Mouse (Mus musculus) hindbrain, embryonic 12.5 days (tissue): ENCODE results near the gene Zswim5. TPM values are rescaled to one million over a fixed set of nuclear protein-coding genes. Genes with fewer than 3 reads are reported as not detected.

Experiments
- ATAC-seq: fragments of 200-750 bp; cut with Nextera tagmentation; 2 replicates; pipeline ENCODE4 v1.8.0; 2017; ENCODE audit warnings: moderate TSS enrichment; ENCODE audit not compliant: low FRiP score
- H3K27ac ChIP-seq: fragments of 300-500 bp; sonication (generic); 2 replicates; pipeline ENCODE4 v1.5.1; 2016; ENCODE audit warnings: mild to moderate bottlenecking
- H3K27me3 ChIP-seq: fragments of 300-500 bp; sonication (generic); 2 replicates; pipeline ENCODE4 v1.6.1; 2016; ENCODE audit warnings: mild to moderate bottlenecking
- H3K36me3 ChIP-seq: fragments of 300-500 bp; sonication (generic); 2 replicates; pipeline ENCODE4 v1.6.1; 2016; ENCODE audit warnings: mild to moderate bottlenecking
- H3K4me1 ChIP-seq: fragments of 300-500 bp; sonication (generic); 2 replicates; pipeline ENCODE4 v1.6.1; 2016
- H3K4me2 ChIP-seq: fragments of 300-500 bp; sonication (generic); replicated peaks from 2 replicates; pipeline ENCODE4 v1.6.1; 2016; ENCODE audit warnings: mild to moderate bottlenecking
- H3K4me3 ChIP-seq: fragments of 300-500 bp; sonication (generic); 2 replicates; pipeline ENCODE4 v1.5.1; 2016; ENCODE audit warnings: mild to moderate bottlenecking
- H3K9ac ChIP-seq: fragments of 300-500 bp; sonication (generic); 2 replicates; pipeline ENCODE4 v1.6.1; 2016; ENCODE audit warnings: mild to moderate bottlenecking, moderate library complexity
- H3K9me3 ChIP-seq: fragments of 300-500 bp; sonication (generic); replicated peaks from 2 replicates; pipeline ENCODE4 v1.6.1; 2016; ENCODE audit warnings: mild to moderate bottlenecking
- WGBS: fragments of 180-500 bp; shearing (Covaris S2); methylation state at CpG from one replicate; pipeline ENCODE4 v1.1.7; 2016; 5-methylcytosine and 5-hydroxymethylcytosine counted together
- polyA plus RNA-seq: library from polyadenylated mRNA; unstranded; fragments of >200 nt; fragmentation: Nextera tagmentation; extraction: Ambion mirVana; gene quantifications from 2 replicates; pipeline ENCODE4 v1.2.1, GENCODE M21; 2016

Gene Zswim5
- polyA plus RNA-seq, 1 experiment from 2014 or later: 8.5 TPM

DNA sequence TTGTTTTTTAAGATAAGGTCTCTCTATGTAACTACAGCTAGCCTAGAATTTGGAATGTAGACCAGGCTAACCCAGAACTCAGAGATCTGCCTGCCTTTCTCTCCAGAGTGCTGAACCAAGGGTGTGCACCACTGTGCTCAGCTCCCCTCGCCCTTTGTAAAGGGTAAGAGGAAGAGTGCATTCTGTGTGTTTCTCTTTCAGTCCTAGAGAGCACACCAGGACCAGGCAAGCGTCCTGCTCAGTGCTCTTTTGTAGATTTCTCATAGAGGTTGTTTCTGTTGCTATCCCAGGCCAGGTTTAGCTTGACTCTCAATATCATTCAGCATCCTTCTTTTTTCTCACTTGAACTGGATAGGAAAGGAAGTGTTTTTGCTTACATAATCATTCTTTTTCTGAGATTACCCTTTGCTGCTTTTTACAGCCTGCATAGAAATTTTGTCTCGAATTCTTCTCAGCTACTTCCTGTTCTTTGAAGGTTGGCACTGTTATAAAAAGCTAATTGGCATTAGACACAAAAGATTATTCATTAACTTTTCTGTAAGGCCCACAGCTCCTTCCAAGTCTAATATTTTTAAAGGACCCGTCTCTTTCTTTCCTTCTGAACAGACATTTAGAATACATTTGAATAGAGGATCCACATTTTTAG is 51.0 kb downstream of the Zswim5 start:
- no peak for ATAC-seq
- Histone ChIP-seq H3K36me3 (no peaks in the 10 kb centered on the region), H3K27me3 (no peaks in the 10 kb centered on the region), H3K9ac (no peak overlapping the region), H3K4me1 (no peaks in the 10 kb centered on the region), H3K9me3 (no peaks in the 10 kb centered on the region), H3K4me2 (no peak overlapping the region), H3K4me3 (no peak overlapping the region), H3K27ac (no peak overlapping the region)
- 75% methylated on average over 4 of the region's 4 CpGs for WGBS

DNA sequence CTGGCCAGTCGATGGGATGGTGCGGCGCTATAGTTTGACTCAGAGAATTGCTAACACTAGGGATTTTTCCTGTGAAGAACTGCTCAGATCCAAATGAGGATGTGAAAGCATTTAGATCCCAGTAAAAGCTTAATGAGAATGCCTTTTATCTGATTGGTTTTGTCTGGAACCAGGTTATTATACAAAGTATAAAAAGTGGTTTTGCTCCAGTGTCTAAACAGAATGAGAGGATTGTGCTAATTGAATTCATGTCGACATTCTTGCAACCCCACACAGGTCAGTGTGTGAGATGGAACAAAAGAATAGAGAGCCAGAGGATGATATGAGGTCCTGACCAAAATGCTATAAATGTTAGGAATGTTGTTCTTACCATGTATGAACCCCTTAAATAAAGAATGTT is 62.4 kb downstream of the Zswim5 start:
- WGBS: 53% methylated on average over 4 of the region's 4 CpGs
- no peaks in the 10 kb centered on the region for H3K9me3 ChIP-seq
- H3K4me2 ChIP-seq: no peak overlapping the region
- no peak overlapping the region for H3K4me3 ChIP-seq
- no peaks in the 10 kb centered on the region for H3K27me3 ChIP-seq
- H3K4me1 ChIP-seq: peaks cover 24% of the 10 kb centered on the region
- no peak for ATAC-seq
- no peaks in the 10 kb centered on the region for H3K36me3 ChIP-seq
- H3K27ac ChIP-seq: no peak overlapping the region
- no peak overlapping the region for H3K9ac ChIP-seq

DNA sequence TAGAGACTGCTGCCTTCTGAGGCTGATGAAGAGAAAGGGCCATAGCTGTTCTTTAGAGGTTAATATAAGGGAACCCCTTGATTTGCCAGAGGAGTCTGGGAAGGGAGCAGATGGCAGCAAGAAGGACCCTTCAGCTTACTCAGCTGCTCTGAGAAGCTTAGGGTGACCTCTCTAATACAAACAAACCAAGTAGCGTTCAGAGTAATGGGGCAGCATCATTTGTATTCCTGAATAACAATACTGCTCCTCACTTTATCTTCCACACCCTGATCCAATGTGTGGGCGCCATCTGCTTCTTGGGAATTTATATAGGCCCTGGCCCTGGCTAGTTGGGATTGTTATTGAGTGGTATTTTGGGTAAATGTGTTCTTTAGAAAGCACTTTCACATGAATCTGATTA is 65.5 kb downstream of the Zswim5 start:
- no peak for ATAC-seq
- WGBS: 42% methylated on average over 2 of the region's 2 CpGs

DNA sequence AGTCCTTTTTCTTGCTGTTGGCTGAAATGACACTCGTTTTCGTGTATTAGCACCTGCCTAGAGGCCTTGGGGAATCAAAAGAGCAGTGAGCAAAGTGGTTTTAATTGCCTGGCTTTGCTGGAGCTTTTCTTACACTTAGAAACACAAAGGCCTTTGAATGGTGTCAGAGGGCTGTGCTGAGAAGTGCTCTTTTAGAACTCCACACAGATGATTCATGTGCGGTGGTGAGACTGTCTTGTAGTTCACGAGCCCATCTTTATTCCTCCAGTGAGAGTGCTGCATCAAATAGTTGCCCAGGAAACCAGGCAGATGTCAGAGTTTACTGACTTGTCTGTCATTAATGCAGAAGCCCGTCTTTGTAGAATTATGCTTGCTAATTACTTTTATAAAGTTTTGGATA is 66.9 kb downstream of the Zswim5 start:
- Histone ChIP-seq H3K27ac (peak overlapping the region; percentile 35; the same call in 1 of the 2 replicates), H3K27me3 (no peaks in the 10 kb centered on the region), H3K4me3 (no peak overlapping the region), H3K36me3 (no peaks in the 10 kb centered on the region), H3K9ac (no peak overlapping the region), H3K9me3 (no peaks in the 10 kb centered on the region), H3K4me2 (no peak overlapping the region), H3K4me1 (peaks cover 20% of the 10 kb centered on the region)
- 24% methylated on average over 5 of the region's 5 CpGs for WGBS
- ATAC-seq: no peak

More for the DNA sequence above, 65.5 kb downstream of the Zswim5 start:
- Histone ChIP-seq H3K36me3 (no peaks in the 10 kb centered on the region), H3K4me1 (peaks cover 24% of the 10 kb centered on the region), H3K4me2 (no peak overlapping the region), H3K9ac (no peak overlapping the region), H3K27ac (0 out of 2 replicates have a peak overlapping the region, but pooled peaks have one; percentile 23), H3K9me3 (no peaks in the 10 kb centered on the region), H3K4me3 (no peak overlapping the region), H3K27me3 (no peaks in the 10 kb centered on the region)

DNA sequence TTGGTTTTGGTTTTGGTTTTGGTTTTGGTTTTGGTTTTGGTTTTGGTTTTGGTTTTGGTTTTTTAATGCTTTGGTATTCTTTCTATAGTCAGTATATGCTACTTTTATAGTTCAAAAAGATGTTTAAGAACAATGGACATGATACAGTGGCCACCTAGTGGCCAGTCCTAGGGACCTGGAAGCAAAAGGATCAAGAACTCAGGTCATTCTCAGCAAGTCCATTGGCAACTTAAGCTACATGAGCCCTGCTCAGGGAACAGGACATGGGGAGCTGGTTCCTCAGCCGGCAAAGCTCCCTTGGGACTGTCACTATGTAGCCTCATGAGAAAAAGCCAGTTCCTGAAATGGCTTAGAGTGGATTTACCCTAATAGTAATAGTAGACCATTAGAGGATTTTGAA is 74.5 kb downstream of the Zswim5 start:
- no peak overlapping the region for H3K27ac ChIP-seq
- no peaks in the 10 kb centered on the region for H3K9me3 ChIP-seq
- no peaks in the 10 kb centered on the region for H3K4me1 ChIP-seq
- H3K4me2 ChIP-seq: no peak overlapping the region
- ATAC-seq: no peak
- H3K36me3 ChIP-seq: 0 out of 2 replicates have a peak, but pooled peaks cover 2% of the 10 kb centered on the region
- no peak overlapping the region for H3K4me3 ChIP-seq
- no peaks in the 10 kb centered on the region for H3K27me3 ChIP-seq
- no peak overlapping the region for H3K9ac ChIP-seq
- WGBS: 56% methylated on average over 1 of the region's 1 CpGs

DNA sequence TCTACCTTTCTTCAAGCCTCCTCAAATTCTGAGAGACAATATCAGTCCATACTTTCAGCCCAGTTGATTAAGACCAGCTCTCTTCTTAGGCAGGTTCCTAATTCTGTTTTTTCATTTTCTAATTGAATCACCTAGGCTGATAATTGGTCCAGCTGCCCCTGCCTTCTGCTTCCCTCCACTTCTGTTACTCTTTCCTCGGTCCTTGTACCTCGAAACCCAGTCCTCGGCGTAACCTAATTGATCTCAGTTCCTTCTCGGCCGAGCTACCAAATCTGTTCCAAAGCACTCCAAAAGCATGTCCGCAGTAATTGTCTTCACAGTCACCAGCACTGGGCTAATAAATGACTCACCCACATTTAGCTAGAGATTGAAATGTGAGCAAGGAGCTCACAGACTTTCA is 77.8 kb downstream of the Zswim5 start:
- Histone ChIP-seq H3K9ac (no peak overlapping the region), H3K9me3 (no peaks in the 10 kb centered on the region), H3K36me3 (peaks cover 5% of the 10 kb centered on the region; the same call in 1 of the 2 replicates), H3K4me3 (no peak overlapping the region), H3K27me3 (no peaks in the 10 kb centered on the region), H3K27ac (no peak overlapping the region), H3K4me2 (no peak overlapping the region), H3K4me1 (no peaks in the 10 kb centered on the region)
- no peak for ATAC-seq
- 90% methylated on average over 7 of the region's 7 CpGs for WGBS

DNA sequence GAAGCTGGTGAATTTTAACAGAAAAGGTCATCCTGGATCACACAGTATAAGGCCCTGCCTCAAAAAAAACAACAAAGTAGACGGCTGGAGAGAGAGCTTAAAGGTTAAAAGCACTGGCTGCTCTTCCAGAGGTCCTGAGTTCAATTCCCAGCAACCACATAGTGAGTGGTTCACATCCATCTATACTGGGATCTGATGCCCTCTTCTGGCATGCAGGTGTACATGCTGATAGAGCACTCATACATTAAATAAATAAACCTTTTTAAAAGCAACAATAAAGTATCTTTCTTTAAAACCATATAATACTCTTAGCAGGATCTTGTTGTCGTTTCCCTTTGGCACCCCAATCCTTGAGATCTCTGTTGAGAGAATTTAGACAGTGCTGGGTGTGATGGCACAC is 99.3 kb downstream of the Zswim5 start:
- no peaks in the 10 kb centered on the region for H3K27me3 ChIP-seq
- 66% methylated on average over 2 of the region's 2 CpGs for WGBS
- no peak overlapping the region for H3K4me3 ChIP-seq
- no peak overlapping the region for H3K27ac ChIP-seq
- ATAC-seq: no peak
- no peaks in the 10 kb centered on the region for H3K9me3 ChIP-seq
- no peak overlapping the region for H3K9ac ChIP-seq
- no peak overlapping the region for H3K4me2 ChIP-seq
- H3K4me1 ChIP-seq: no peaks in the 10 kb centered on the region
- H3K36me3 ChIP-seq: peaks cover 64% of the 10 kb centered on the region

DNA sequence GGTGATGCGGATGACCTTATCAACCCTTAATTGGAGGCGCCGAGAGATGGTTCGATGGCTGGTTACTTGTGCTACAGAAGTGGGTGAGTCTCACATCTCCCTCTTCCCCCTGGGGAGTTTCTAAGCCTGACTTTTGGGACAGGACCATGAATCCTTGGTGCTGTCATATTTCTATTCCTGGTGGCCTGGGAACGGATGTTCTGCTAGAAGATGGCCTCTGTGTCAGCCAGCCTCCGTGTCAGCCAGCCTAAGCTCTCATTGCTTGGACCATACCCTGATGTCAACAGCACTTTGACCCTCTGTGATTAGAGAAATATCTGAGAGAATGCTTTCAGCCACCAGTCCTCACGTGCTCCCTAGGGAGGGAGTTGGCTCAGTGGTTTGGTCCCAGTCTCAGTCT is 108.5 kb downstream of the Zswim5 start:
- H3K27ac ChIP-seq: no peak overlapping the region
- no peak overlapping the region for H3K9ac ChIP-seq
- H3K4me3 ChIP-seq: no peak overlapping the region
- H3K9me3 ChIP-seq: no peaks in the 10 kb centered on the region
- H3K4me2 ChIP-seq: no peak overlapping the region
- H3K4me1 ChIP-seq: no peaks in the 10 kb centered on the region
- WGBS: 94% methylated on average over 7 of the region's 7 CpGs
- no peaks in the 10 kb centered on the region for H3K27me3 ChIP-seq
- H3K36me3 ChIP-seq: peaks cover 52% of the 10 kb centered on the region
- ATAC-seq: no peak

DNA sequence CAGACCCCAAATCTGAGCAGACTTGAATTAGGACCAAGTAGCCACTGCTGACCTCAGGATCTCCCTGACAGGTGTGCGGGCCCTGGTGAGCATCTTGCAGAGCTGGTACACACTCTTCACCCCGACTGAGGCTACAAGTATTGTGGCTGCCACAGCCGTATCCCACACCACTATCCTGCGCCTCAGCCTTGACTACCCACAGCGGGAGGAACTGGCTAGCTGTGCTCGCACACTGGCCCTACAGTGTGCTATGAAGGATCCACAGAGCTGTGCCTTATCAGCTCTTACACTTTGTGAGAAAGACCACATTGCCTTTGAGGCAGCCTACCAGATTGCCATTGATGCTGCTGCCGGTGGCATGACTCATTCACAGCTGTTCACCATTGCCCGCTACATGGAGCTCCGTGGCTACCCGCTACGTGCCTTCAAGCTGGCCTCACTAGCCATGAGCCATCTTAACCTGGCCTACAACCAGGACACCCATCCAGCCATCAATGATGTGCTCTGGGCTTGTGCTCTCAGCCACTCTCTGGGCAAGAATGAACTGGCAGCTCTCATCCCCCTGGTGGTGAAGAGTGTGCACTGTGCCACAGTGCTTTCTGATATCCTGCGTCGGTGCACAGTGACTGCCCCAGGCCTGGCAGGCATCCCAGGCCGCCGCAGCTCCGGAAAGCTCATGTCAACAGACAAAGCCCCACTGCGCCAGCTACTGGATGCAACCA is 109.4 kb downstream of the Zswim5 start:
- Histone ChIP-seq H3K9ac (no peak overlapping the region), H3K9me3 (no peaks in the 10 kb centered on the region), H3K36me3 (peaks cover 43% of the 10 kb centered on the region), H3K4me2 (no peak overlapping the region), H3K27ac (no peak overlapping the region), H3K27me3 (no peaks in the 10 kb centered on the region), H3K4me1 (no peaks in the 10 kb centered on the region), H3K4me3 (no peak overlapping the region)
- ATAC-seq: peak; percentile 85
- 68% methylated on average over 17 of the region's 17 CpGs for WGBS

DNA sequence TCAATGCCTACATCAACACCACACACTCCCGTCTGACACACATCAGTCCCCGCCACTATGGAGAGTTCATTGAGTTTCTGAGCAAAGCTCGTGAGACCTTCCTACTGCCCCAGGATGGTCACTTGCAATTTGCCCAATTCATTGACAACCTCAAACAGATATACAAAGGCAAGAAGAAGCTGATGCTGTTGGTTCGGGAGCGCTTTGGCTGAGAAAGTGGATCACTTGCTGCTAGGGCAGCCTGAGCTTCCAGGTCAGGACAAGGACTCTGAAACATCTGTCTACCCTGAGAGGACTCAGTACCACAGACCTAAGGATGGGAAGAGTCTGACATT is 109.9 kb downstream of the Zswim5 start:
- WGBS: 69% methylated on average over 5 of the region's 5 CpGs
- no peaks in the 10 kb centered on the region for H3K9me3 ChIP-seq
- no peaks in the 10 kb centered on the region for H3K4me1 ChIP-seq
- no peak for ATAC-seq
- no peak overlapping the region for H3K4me2 ChIP-seq
- H3K9ac ChIP-seq: no peak overlapping the region
- peaks cover 39% of the 10 kb centered on the region for H3K36me3 ChIP-seq
- no peak overlapping the region for H3K4me3 ChIP-seq
- no peaks in the 10 kb centered on the region for H3K27me3 ChIP-seq
- H3K27ac ChIP-seq: no peak overlapping the region; the same call in 1 of the 2 replicates

DNA sequence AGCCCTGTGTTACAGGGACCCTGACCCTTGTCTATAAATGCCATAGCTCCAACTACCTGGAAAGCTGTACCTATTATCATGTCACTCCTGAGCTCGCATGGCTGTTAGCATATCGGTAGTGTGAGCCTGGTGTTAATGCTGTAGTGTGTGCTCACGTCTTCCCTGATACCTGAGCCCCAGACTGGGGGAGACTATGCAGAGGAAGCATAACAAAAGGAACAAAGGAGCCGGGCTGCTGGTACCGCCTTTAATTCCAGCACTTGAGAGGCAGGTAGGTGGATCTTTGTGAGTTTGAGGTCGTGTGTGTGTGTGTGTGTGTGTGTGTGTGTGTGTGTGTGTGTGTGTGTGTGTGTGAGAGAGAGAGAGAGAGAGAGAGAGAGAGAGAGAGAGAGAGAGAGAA is 112.6 kb downstream of the Zswim5 start:
- no peak overlapping the region for H3K4me2 ChIP-seq
- no peak overlapping the region for H3K27ac ChIP-seq
- H3K9ac ChIP-seq: no peak overlapping the region
- peaks cover 36% of the 10 kb centered on the region for H3K36me3 ChIP-seq
- no peak overlapping the region for H3K4me3 ChIP-seq
- peaks cover 14% of the 10 kb centered on the region for H3K4me1 ChIP-seq
- no peaks in the 10 kb centered on the region for H3K9me3 ChIP-seq
- H3K27me3 ChIP-seq: no peaks in the 10 kb centered on the region
- WGBS: 60% methylated on average over 6 of the region's 6 CpGs
- no peak for ATAC-seq

DNA sequence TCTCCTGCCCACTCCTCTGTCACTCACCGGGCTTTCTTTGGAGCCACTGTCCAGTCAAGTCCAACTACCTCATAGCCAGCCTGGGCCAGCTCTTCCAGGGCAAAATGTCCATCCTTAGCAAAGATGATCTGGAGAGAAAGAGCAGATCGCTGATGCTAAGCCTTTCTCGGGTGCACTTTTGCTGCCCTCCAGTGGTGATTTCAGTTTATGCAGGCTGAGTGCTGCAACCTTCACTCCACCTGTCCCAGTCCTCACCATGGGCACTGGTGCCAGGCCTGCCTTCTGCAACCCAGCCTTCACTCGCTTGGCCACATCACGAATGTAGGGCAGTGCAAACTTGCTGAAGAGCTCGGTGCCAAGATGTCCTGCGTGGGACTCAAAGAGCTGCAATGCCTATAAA is 114.2 kb downstream of the Zswim5 start:
- Histone ChIP-seq H3K4me2 (no peak overlapping the region), H3K9ac (no peak overlapping the region), H3K36me3 (peaks cover 31% of the 10 kb centered on the region), H3K4me3 (no peak overlapping the region; the same call in 1 of the 2 replicates), H3K27ac (no peak overlapping the region; the same call in 1 of the 2 replicates), H3K9me3 (no peaks in the 10 kb centered on the region), H3K4me1 (peaks cover 26% of the 10 kb centered on the region), H3K27me3 (no peaks in the 10 kb centered on the region)
- 12% methylated on average over 7 of the region's 7 CpGs for WGBS
- no peak for ATAC-seq
